Mouse (Mus musculus) MEL (cell line): ENCODE measurements around the gene Slc37a3. TPM values are rescaled to one million over a fixed set of nuclear protein-coding genes. Genes with fewer than 3 reads are reported as not detected.

Experiments
- DNase-seq: peaks from one replicate; pipeline ENCODE4 v3.0.0; 2011; ENCODE audit warnings: low read depth, low spot score
- H3K27ac ChIP-seq: 2 replicates; pipeline ENCODE4 v1.5.1; 2012; ENCODE audit warnings: low read depth, mild to moderate bottlenecking, control low read depth, low read length, moderate library complexity; ENCODE audit not compliant: control insufficient read depth
- H3K27me3 ChIP-seq, 2 experiments: fragments of 150-350 bp in 1 of 2; sonication (generic) in 1 of 2; 2 replicates each; pipeline ENCODE4 v1.6.1; 2012; ENCODE audit warnings: low read length in 2 of 2, mild to moderate bottlenecking in 2 of 2, improper control_type of control experiment in 1 of 2, moderate library complexity in 1 of 2; ENCODE audit not compliant: insufficient read depth in 2 of 2, control insufficient read depth in 1 of 2
- H3K36me3 ChIP-seq, 2 experiments: 2 replicates each; pipeline ENCODE4 v1.6.1; 2012 to 2014; ENCODE audit warnings: low read length in 2 of 2, improper control_type of control experiment in 1 of 2, inconsistent platforms in 1 of 2, mild to moderate bottlenecking in 1 of 2; ENCODE audit not compliant: insufficient read depth in 2 of 2, control insufficient read depth in 1 of 2
- H3K4me1 ChIP-seq, 2 experiments: fragments of 150-350 bp in 1 of 2; sonication (generic) in 1 of 2; 2 replicates each; pipeline ENCODE4 v1.6.1; 2012; ENCODE audit warnings: low read length in 2 of 2, improper control_type of control experiment in 1 of 2, mild to moderate bottlenecking in 1 of 2; ENCODE audit not compliant: insufficient read depth in 2 of 2, control insufficient read depth in 1 of 2
- H3K4me3 ChIP-seq, 2 experiments: fragments of 150-350 bp in 1 of 2; sonication (generic) in 1 of 2; 2 replicates each; pipeline ENCODE4 v1.5.1; 2012; ENCODE audit warnings: low read depth in 2 of 2, low read length in 2 of 2, mild to moderate bottlenecking in 2 of 2, moderate library complexity in 2 of 2, control low read depth in 1 of 2, improper control_type of control experiment in 1 of 2; ENCODE audit not compliant: control insufficient read depth in 1 of 2, insufficient read depth in 1 of 2
- H3K79me2 ChIP-seq: 2 replicates; pipeline ENCODE4 v1.6.1; 2012; ENCODE audit warnings: mild to moderate bottlenecking, low read length, moderate library complexity; ENCODE audit not compliant: control insufficient read depth, poor library complexity, insufficient read depth
- H3K9ac ChIP-seq: 2 replicates; pipeline ENCODE4 v1.6.1; 2012; ENCODE audit warnings: low read depth, mild to moderate bottlenecking, control low read depth, low read length, moderate library complexity; ENCODE audit not compliant: control insufficient read depth, poor library complexity, severe bottlenecking
- H3K9me3 ChIP-seq: fragments of 150-350 bp; sonication (generic); replicated peaks from 2 replicates; pipeline ENCODE4 v1.6.1; 2012; ENCODE audit warnings: mild to moderate bottlenecking, low read length, improper control_type of control experiment, moderate library complexity; ENCODE audit not compliant: insufficient read depth
- BHLHE40 ChIP-seq: IDR thresholded peaks from 2 replicates; pipeline ENCODE4 v1.6.1; 2012; ENCODE audit warnings: low read depth, mild to moderate bottlenecking, inconsistent platforms, low read length, improper control_type of control experiment, borderline replicate concordance
- CTCF ChIP-seq, 3 experiments: IDR thresholded peaks in 2 of 3; conservative IDR thresholded peaks in 1 of 3; 2 replicates each; pipeline ENCODE4 v1.5.1; 2011 to 2012; ENCODE audit warnings: low read length in 3 of 3, low read depth in 2 of 3, mild to moderate bottlenecking in 2 of 3, improper control_type of control experiment in 1 of 3, inconsistent platforms in 1 of 3, mixed read lengths in 1 of 3, moderate library complexity in 1 of 3; ENCODE audit not compliant: control insufficient read depth in 1 of 3, insufficient read depth in 1 of 3, poor library complexity in 1 of 3, severe bottlenecking in 1 of 3
- EP300 ChIP-seq, 2 experiments: IDR thresholded peaks; 2 replicates each; pipeline ENCODE4 v1.6.1; 2011; ENCODE audit warnings: improper control_type of control experiment in 2 of 2, low read length in 2 of 2, low read depth in 1 of 2, mild to moderate bottlenecking in 1 of 2
- GABPA ChIP-seq: IDR thresholded peaks from 2 replicates; pipeline ENCODE4 v1.6.1; 2012; ENCODE audit warnings: low read depth, mild to moderate bottlenecking, inconsistent platforms, low read length, improper control_type of control experiment, moderate library complexity
- GATA1 ChIP-seq: IDR thresholded peaks from 2 replicates; pipeline ENCODE4 v1.6.1; 2011; ENCODE audit warnings: low read depth, low read length, improper control_type of control experiment
- HCFC1 ChIP-seq: IDR thresholded peaks from 2 replicates; pipeline ENCODE4 v1.6.1; 2012; ENCODE audit warnings: low read depth, mild to moderate bottlenecking, inconsistent platforms, low read length, improper control_type of control experiment, moderate library complexity
- MAFK ChIP-seq: IDR thresholded peaks from 2 replicates; pipeline ENCODE4 v1.6.1; 2011; ENCODE audit warnings: low read depth, mild to moderate bottlenecking, low read length, improper control_type of control experiment, borderline replicate concordance
- MAX ChIP-seq: IDR thresholded peaks from 2 replicates; pipeline ENCODE4 v1.6.1; 2011; ENCODE audit warnings: low read length, improper control_type of control experiment
- MAZ ChIP-seq: IDR thresholded peaks from 2 replicates; pipeline ENCODE4 v1.6.1; 2012; ENCODE audit warnings: low read depth, mild to moderate bottlenecking, inconsistent platforms, low read length, improper control_type of control experiment
- MXI1 ChIP-seq: IDR thresholded peaks from 2 replicates; pipeline ENCODE4 v1.6.1; 2011; ENCODE audit warnings: mild to moderate bottlenecking, low read depth, low read length, improper control_type of control experiment
- NELFE ChIP-seq: IDR thresholded peaks from 2 replicates; pipeline ENCODE4 v1.6.1; 2011; ENCODE audit warnings: low read depth, low read length, improper control_type of control experiment
- RCOR1 ChIP-seq: IDR thresholded peaks from 2 replicates; pipeline ENCODE4 v1.6.1; 2012; ENCODE audit warnings: low read depth, mild to moderate bottlenecking, inconsistent platforms, low read length, improper control_type of control experiment
- TAL1 ChIP-seq: IDR thresholded peaks from 2 replicates; pipeline ENCODE4 v1.6.1; 2012; ENCODE audit warnings: mild to moderate bottlenecking, inconsistent platforms, low read length, moderate library complexity, mixed read lengths
- USF2 ChIP-seq, 2 experiments: IDR thresholded peaks; 2 replicates each; pipeline ENCODE4 v1.6.1; 2011 to 2012; ENCODE audit warnings: improper control_type of control experiment in 2 of 2, low read length in 2 of 2, borderline replicate concordance in 1 of 2, inconsistent platforms in 1 of 2, low read depth in 1 of 2, mild to moderate bottlenecking in 1 of 2; ENCODE audit not compliant: insufficient read depth in 1 of 2
- ZC3H11A ChIP-seq: IDR thresholded peaks from 2 replicates; pipeline ENCODE4 v1.6.1; 2012; ENCODE audit warnings: low read depth, mild to moderate bottlenecking, inconsistent platforms, low read length, improper control_type of control experiment
- ZNF384 ChIP-seq: IDR thresholded peaks from 2 replicates; pipeline ENCODE4 v1.6.1; 2012; ENCODE audit warnings: low read depth, mild to moderate bottlenecking, inconsistent platforms, low read length, improper control_type of control experiment
- polyA plus RNA-seq, 2 experiments: library from polyadenylated mRNA; stranded (reverse) in 1 of 2; unstranded in 1 of 2; fragments of >175 nt in 1 of 2; fragments of >200 nt in 1 of 2; gene quantifications; 2 replicates each; pipeline versions ENCODE4 v1.2.1 to v1.2.4; 2012; ENCODE audit warnings: low replicate concordance in 2 of 2, low read depth in 1 of 2; ENCODE audit not compliant: insufficient read length in 2 of 2, insufficient read depth in 1 of 2, missing spikeins in 1 of 2
- total RNA-seq: library from RNA; depleted of rRNA; stranded (reverse); fragments of 300-350 nt; gene quantifications from 2 replicates; pipeline ENCODE4 v1.2.3, GENCODE M21; 2012

The Slc37a3 gene
- total and polyA plus RNA-seq, 3 experiments: 4.9 to 12.0 TPM; not detected in 1

GRCm38 (mm10) chr6:39346991-39347501, 30.4 kb downstream of the Slc37a3 start:
- Histone ChIP-seq H3K27me3 (no peaks in the 10 kb centered on the region), H3K36me3 (no peaks in the 10 kb centered on the region), H3K27ac (no peak overlapping the region)

GRCm38 (mm10) chr6:39345430-39345829, 32.0 kb downstream of the Slc37a3 start:
- Histone ChIP-seq H3K4me3 (no peak overlapping the region), H3K27me3 (no peaks in the 10 kb centered on the region), H3K27ac (no peak overlapping the region), H3K36me3 (peaks cover 0 to 5% of the 10 kb centered on the region in 2 experiments; a peak in 2 of 4 replicates), H3K4me1 (no peaks in the 10 kb centered on the region), H3K79me2 (no peaks in the 10 kb centered on the region), H3K9ac (no peak overlapping the region), H3K9me3 (no peaks in the 10 kb centered on the region)
- DNase-seq: no peak
- no peak for TF ChIP-seq HCFC1
- no peak for TF ChIP-seq MAX
- no peak for TF ChIP-seq RCOR1
- no peak for TF ChIP-seq EP300 (IDR thresholded peaks at IDR 0.05; ENCODE audit: low read depth in 1 of 2, low read length in 2 of 2)
- TF ChIP-seq GABPA: no peak
- no peak for TF ChIP-seq GATA1
- TF ChIP-seq ZC3H11A: no peak
- TF ChIP-seq MAFK: no peak
- no peak for TF ChIP-seq NELFE
- TF ChIP-seq USF2 (IDR thresholded peaks at IDR 0.05; ENCODE audit: borderline replicate concordance in 1 of 2, insufficient read depth in 1 of 2, low read depth in 1 of 2, low read length in 2 of 2): no peak
- TF ChIP-seq MXI1: no peak
- no peak for TF ChIP-seq ZNF384
- no peak for TF ChIP-seq BHLHE40

More at GRCm38 (mm10) chr6:39346991-39347501, 30.4 kb downstream of the Slc37a3 start:
- no peak for DNase-seq
- H3K9ac ChIP-seq: no peak overlapping the region
- TF ChIP-seq MAZ: no peak
- TF ChIP-seq CTCF (IDR thresholded peaks at IDR 0.05 in 2 of 3, conservative IDR thresholded peaks at IDR 0.05 in 1 of 3; ENCODE audit: control insufficient read depth in 1 of 3, insufficient read depth in 1 of 3, low read depth in 2 of 3, low read length in 3 of 3, poor library complexity in 1 of 3, severe bottlenecking in 1 of 3): no peak
- TF ChIP-seq EP300 (IDR thresholded peaks at IDR 0.05; ENCODE audit: low read depth in 1 of 2, low read length in 2 of 2): no peak
- TF ChIP-seq MAX: no peak
- TF ChIP-seq ZNF384: no peak
- no peak for TF ChIP-seq GATA1
- no peak for TF ChIP-seq NELFE
- no peak for TF ChIP-seq MAFK
- TF ChIP-seq TAL1: no peak
- TF ChIP-seq, all 39 proteins: peak for 0
- Histone ChIP-seq H3K9me3 (no peaks in the 10 kb centered on the region), H3K79me2 (no peaks in the 10 kb centered on the region), H3K4me1 (no peaks in the 10 kb centered on the region), H3K4me3 (no peak overlapping the region)
